15 mouse cellular contexts compared by ENCODE assay signal in the genomic region with DNA sequence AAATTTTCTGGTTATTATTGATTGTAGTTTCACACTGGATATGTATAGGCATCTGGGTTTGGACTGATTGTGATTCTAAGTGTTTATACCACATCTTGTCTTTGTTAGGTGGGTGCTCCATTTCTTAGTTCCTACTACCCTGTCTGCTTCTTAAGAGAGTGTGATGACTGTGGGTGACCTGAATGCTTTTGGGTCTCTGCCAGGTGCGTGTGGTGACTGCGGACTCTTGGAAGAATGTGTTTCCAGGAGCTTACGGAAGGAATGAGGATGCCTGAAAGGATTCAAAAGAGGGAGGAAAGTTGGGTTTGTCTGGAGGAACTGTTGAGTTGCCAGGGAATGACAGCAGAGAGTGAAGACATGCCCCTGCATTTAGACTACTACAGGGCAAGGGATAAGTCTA.
"Had no signal": no experiment of that assay in that cellular context is flagged by ENCODE, and none has a peak within 500 bp of the region (broad histone marks: within the 10 kb centered on the region; RNA-seq: fewer than 3 reads in every experiment).

No protein-coding gene starts in this region.

- H3K27me3 ChIP-seq: liver, embryonic 15.5 days; neural tube, embryonic 12.5 days had no signal

- H3K27ac ChIP-seq: kidney, postnatal 0 days; layer of hippocampus, adult 2 months; limb, embryonic 10.5 days; liver, embryonic 15.5 days; neural tube, embryonic 12.5 days; stomach, postnatal 0 days had no signal

- H3K36me3 ChIP-seq: limb, embryonic 10.5 days; liver, embryonic 15.5 days; neural tube, embryonic 12.5 days had no signal

- H3K4me2 ChIP-seq: liver, embryonic 11.5 days; liver, embryonic 15.5 days; midbrain, embryonic 11.5 days; neural tube, embryonic 12.5 days had no signal

- H3K4me1 ChIP-seq: limb, embryonic 10.5 days; liver, embryonic 15.5 days; neural tube, embryonic 12.5 days had no signal

- ATAC-seq: lung, postnatal 0 days had no signal

- H3K4me3 ChIP-seq: layer of hippocampus, adult 2 months; limb, embryonic 10.5 days; liver, embryonic 15.5 days; myocyte; neural tube, embryonic 12.5 days had no signal

- H3K9me3 ChIP-seq: limb, embryonic 10.5 days; liver, embryonic 15.5 days; neural tube, embryonic 12.5 days had no signal

- DNase-seq: kidney, adult 9 months; lung, adult 2 months; lung, postnatal 4 days; right cerebral cortex, postnatal 14 days; thymus, postnatal 4 days had no signal

- H3K9ac ChIP-seq: liver, embryonic 15.5 days; neural tube, embryonic 12.5 days had no signal
